Mouse (Mus musculus) C2C12 (cell line): Measurements from ENCODE around the gene Tmem120a.

Experiments used
- CTCF ChIP-seq: IDR thresholded peaks from one replicate; pipeline ENCODE4 v1.5.1; 2011; ENCODE audit not compliant: control insufficient read depth, insufficient read depth, insufficient read length
- MYOG ChIP-seq: IDR thresholded peaks from one replicate; pipeline ENCODE4 v1.6.1; 2011; ENCODE audit not compliant: control insufficient read depth, insufficient read length; ENCODE audit errors: extremely low read depth
- USF1 ChIP-seq: IDR thresholded peaks from one replicate; pipeline ENCODE4 v1.6.1; 2011; ENCODE audit warnings: low read depth, mild to moderate bottlenecking, control low read depth, moderate library complexity

- TF ChIP-seq CTCF, result no peak
- no peak for TF ChIP-seq USF1
- no peak for TF ChIP-seq MYOG
These were observed 28.6 kb downstream of the Tmem120a start for GRCm38 (mm10) chr5:135715624-135716023.
